In the genomic region with DNA sequence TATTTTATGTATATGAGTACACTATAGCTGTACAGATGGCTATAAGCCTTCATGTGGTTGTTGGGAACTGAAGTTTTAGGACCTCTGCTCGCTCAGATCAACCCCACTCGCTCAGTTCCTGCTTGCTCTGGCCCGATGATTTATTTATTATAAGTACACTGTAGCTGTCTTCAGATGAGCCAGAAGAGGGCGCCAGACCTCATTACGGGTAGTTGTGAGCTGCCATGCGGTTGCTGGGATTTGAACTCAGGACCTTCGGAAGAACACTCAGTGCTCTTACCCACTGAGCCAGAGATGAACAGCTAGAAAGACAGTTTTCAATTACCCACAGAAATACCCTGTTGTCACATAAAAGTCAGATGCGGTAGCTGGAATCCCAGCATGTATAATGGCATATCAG, we compare ENCODE assay signal across 11 mouse cellular contexts. TPM values are rescaled to one million over a fixed set of nuclear protein-coding genes. Genes with fewer than 3 reads are reported as not detected.
A peak's percentile ranks its signal among the peaks of the same experiment; 100 is the strongest.
DNase-seq lines count a peak whose midpoint lies in the region; ATAC-seq and TF ChIP-seq lines count a peak whose summit lies in the region.
"Had no signal": no experiment of that assay in that cellular context is flagged by ENCODE, and none has a peak within 500 bp of the region (broad histone marks: within the 10 kb centered on the region; RNA-seq: fewer than 3 reads in every experiment).

No protein-coding gene starts in this region.

- H3K4me2 ChIP-seq in liver, embryonic 11.5 days = no peak overlapping the region
- no peak overlapping the region for H3K4me2 ChIP-seq in liver, embryonic 14.5 days (ENCODE audit: low read depth)
- H3K4me2 ChIP-seq: embryonic facial prominence, embryonic 12.5 days had no signal

- no peak for ATAC-seq in liver, embryonic 11.5 days (replicated peaks; ENCODE audit: low FRiP score)
- ATAC-seq in liver, embryonic 14.5 days (ENCODE audit: insufficient read depth) = no peak

- 83% methylated on average over 8 of the region's 8 CpGs for WGBS in liver, embryonic 11.5 days
- WGBS in liver, embryonic 14.5 days (ENCODE audit: insufficient replicate concordance) = 80% methylated on average over 8 of the region's 8 CpGs

- H3K9ac ChIP-seq in liver, embryonic 11.5 days (ENCODE audit: low read depth, low read length) = no peak overlapping the region
- no peak overlapping the region for H3K9ac ChIP-seq in liver, embryonic 14.5 days (replicated peaks)
- H3K9ac ChIP-seq: embryonic facial prominence, embryonic 12.5 days had no signal

- no peak for TF ChIP-seq EP300 in liver, embryonic 14.5 days (IDR thresholded peaks at IDR 0.05; ENCODE audit: low read depth)

- peak; percentile 73 for TF ChIP-seq CTCF in liver, embryonic 14.5 days (IDR thresholded peaks at IDR 0.05; ENCODE audit: low read depth)

- H3K9me3 ChIP-seq in liver, embryonic 11.5 days (ENCODE audit: control insufficient read depth, low read length) = no peaks in the 10 kb centered on the region
- no peaks in the 10 kb centered on the region for H3K9me3 ChIP-seq in liver, embryonic 14.5 days (ENCODE audit: control insufficient read depth, low read length)
- H3K9me3 ChIP-seq: embryonic facial prominence, embryonic 12.5 days had no signal

- peak; percentile 31 for DNase-seq in liver
- no peak for DNase-seq in liver, embryonic 11.5 days (ENCODE audit: low spot score)
- peak; percentile 71 for DNase-seq in ES-CJ7 (ENCODE audit: low read depth, low spot score)
- DNase-seq in liver, embryonic 14.5 days (ENCODE audit: low read depth in 3 of 3, low spot score in 3 of 3) = no peak
- DNase-seq in thymus, postnatal 0 days (ENCODE audit: low spot score) = peak; percentile 27
- no peak for DNase-seq in ovary, postnatal 14 days (ENCODE audit: low spot score)
- no peak for DNase-seq in c-Kit-positive CD71-positive TER-119-positive erythroid progenitor cells, embryonic 14.5 days (ENCODE audit: low spot score)
- DNase-seq in cerebellum, postnatal 36 days = no peak
- DNase-seq: heart, postnatal 4 days; layer of hippocampus, adult 9-11 months had no signal

- H3K36me3 ChIP-seq in liver, embryonic 11.5 days (ENCODE audit: control insufficient read depth, insufficient read depth, low read length) = no peaks in the 10 kb centered on the region
- no peaks in the 10 kb centered on the region for H3K36me3 ChIP-seq in liver, embryonic 14.5 days (replicated peaks; ENCODE audit: control insufficient read depth, insufficient read depth, low read depth)
- H3K36me3 ChIP-seq: embryonic facial prominence, embryonic 12.5 days had no signal

- H3K27me3 ChIP-seq in liver, embryonic 11.5 days (replicated peaks; ENCODE audit: control insufficient read depth, insufficient read depth, low read length) = no peaks in the 10 kb centered on the region
- no peaks in the 10 kb centered on the region for H3K27me3 ChIP-seq in liver, embryonic 14.5 days (ENCODE audit: control insufficient read depth, insufficient read depth, low read length)
- H3K27me3 ChIP-seq: embryonic facial prominence, embryonic 12.5 days had no signal

- no peak overlapping the region for H3K27ac ChIP-seq in liver, embryonic 11.5 days (ENCODE audit: low read depth, low read length)
- H3K27ac ChIP-seq in liver, embryonic 14.5 days = no peak overlapping the region
- H3K27ac ChIP-seq: embryonic facial prominence, embryonic 12.5 days had no signal

- no peak overlapping the region for H3K4me3 ChIP-seq in liver, embryonic 11.5 days (ENCODE audit: low read depth, low read length)
- no peak overlapping the region for H3K4me3 ChIP-seq in liver, embryonic 14.5 days (ENCODE audit: insufficient read depth in 1 of 2, low read depth in 2 of 2, low read length in 2 of 2)
- H3K4me3 ChIP-seq: embryonic facial prominence, embryonic 12.5 days had no signal

- peaks cover 2% of the 10 kb centered on the region for H3K4me1 ChIP-seq in liver, embryonic 11.5 days (replicated peaks; ENCODE audit: control insufficient read depth, insufficient read depth, low read length)
- peaks cover 7 to 12% of the 10 kb centered on the region in 2 experiments for H3K4me1 ChIP-seq in liver, embryonic 14.5 days (replicated peaks; ENCODE audit: control insufficient read depth in 2 of 2, insufficient read depth in 2 of 2, low read length in 1 of 2)

RNA-seq across cellular contexts. Expression of gene Zfp654, which starts 5.5 kb away (rescaled TPM):
- 7.3 and 7.8 TPM in 2 replicates for polyA plus RNA-seq in liver, embryonic 11.5 days (2014; fragmentation: Nextera tagmentation; extraction: Ambion mirVana)
- polyA plus RNA-seq in liver, embryonic 14.5 days (2012; rRNA removed) = 1.4 and 2.4 TPM in 2 replicates
- 3.2 and 3.3 TPM in 2 replicates for polyA plus RNA-seq in liver, embryonic 14.5 days (2014; fragmentation: Nextera tagmentation; extraction: Ambion mirVana)
- polyA plus RNA-seq in thymus, postnatal 0 days (2015; fragmentation: Nextera tagmentation; extraction: Ambion mirVana) = 5.1 and 6.2 TPM in 2 replicates

RNA-seq across cellular contexts. Expression of gene Cggbp1, which starts 5.8 kb away (rescaled TPM):
- polyA plus RNA-seq in liver, embryonic 11.5 days (2014; fragmentation: Nextera tagmentation; extraction: Ambion mirVana) = 58.3 and 67.7 TPM in 2 replicates
- polyA plus RNA-seq in liver, embryonic 14.5 days (2012; rRNA removed) = 6.5 and 11.2 TPM in 2 replicates
- polyA plus RNA-seq in liver, embryonic 14.5 days (2014; fragmentation: Nextera tagmentation; extraction: Ambion mirVana) = 26.0 and 27.8 TPM in 2 replicates
- polyA plus RNA-seq in thymus, postnatal 0 days (2015; fragmentation: Nextera tagmentation; extraction: Ambion mirVana) = 56.2 and 57.7 TPM in 2 replicates

Comparison
In these comparisons a context has a peak if more than half of its experiments do, and no peak if none do; other contexts are left out.
1. DNase-seq: peak in liver (single experiment), ES-CJ7 (single experiment) and thymus, postnatal 0 days (single experiment); none in liver, embryonic 11.5 days (single experiment), liver, embryonic 14.5 days (0 of 3), ovary, postnatal 14 days (single experiment), c-Kit-positive CD71-positive TER-119-positive erythroid progenitor cells, embryonic 14.5 days (single experiment) and cerebellum, postnatal 36 days (0 of 2).